Mouse (Mus musculus) left cerebral cortex, postnatal 25 days (tissue): ENCODE measurements around the gene Acot6. TPM values are rescaled to one million over a fixed set of nuclear protein-coding genes. Genes with fewer than 3 reads are reported as not detected.

Experiments
- DNase-seq, 2 experiments: peaks; one replicate each; pipeline ENCODE4 v3.0.0; 2022; ENCODE audit warnings: low spot score in 2 of 2, mixed read lengths in 1 of 2
- intact Hi-C: fragments of 180-260 bp; cut with DNase I; formaldehyde crosslinking; loops from one replicate; pipeline ENCODE4 v1.15.1; 2025
- total RNA-seq, 2 experiments: library from RNA; stranded (reverse); gene quantifications; 2 replicates each; pipeline ENCODE4 v1.2.3; 2021

Gene Acot6
- total RNA-seq, 2 experiments from 2014 or later = 3.7 to 3.9 TPM

DNA sequence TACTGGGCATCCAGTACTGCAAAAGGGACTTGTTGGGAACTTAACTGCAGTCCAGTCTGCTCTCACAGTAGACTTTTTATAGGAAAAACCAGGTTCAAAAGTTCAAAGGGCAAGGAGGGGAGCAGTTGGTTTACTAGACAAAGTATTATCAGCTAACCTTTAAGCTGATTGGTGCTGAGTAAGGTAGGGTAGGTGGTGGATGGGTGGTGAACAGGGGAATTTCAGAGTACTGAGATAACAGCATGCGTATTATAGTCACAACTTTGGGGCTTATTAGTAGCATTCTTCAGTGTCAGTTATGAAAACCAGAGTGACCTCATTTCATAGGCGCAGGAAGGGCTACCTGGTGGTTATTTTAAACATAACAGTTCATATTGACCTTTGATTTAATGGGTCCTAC lies 849 bp upstream of the Acot6 start:
- DNase-seq = no peak
- intact Hi-C loops = no loop called here

DNA sequence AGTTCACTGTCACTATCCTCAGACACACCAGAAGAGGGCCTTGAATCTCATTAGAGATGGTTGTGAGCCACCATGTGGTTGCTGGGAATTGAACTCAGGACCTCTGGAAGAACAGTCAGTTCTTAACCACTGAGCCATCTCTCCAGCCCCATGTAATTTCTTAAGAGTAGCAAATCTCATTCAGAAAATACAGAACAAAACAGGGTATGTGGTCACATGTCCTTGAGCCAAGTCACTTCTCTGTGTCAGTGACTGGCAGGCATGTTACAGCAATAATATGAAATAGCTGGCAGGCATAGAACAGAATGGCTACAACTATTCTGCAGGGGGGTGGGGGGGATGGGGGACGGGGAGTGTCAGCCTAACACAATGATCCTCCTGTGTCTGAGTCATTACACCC lies 383 bp upstream of the Acot6 start:
- no peak for DNase-seq
- intact Hi-C loops = no loop called here

DNA sequence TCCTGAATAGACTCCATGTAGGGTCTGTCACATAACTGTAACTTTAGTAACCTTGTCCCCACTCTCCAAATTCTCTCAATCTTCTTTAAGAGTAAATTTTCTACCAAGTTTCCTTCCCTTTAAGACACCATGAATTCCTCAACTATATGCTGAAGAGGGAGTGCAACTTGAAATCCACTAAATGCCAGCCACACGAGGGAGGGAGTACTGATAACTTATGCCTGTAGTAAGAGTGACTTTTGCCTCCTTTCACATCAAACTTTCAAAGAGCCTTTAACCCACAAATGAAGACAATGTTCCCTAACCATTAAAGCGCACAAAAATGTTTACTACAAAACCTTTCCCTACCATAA lies 1.0 kb downstream of the Acot6 start:
- DNase-seq = no peak
- intact Hi-C loops = no loop called here

DNA sequence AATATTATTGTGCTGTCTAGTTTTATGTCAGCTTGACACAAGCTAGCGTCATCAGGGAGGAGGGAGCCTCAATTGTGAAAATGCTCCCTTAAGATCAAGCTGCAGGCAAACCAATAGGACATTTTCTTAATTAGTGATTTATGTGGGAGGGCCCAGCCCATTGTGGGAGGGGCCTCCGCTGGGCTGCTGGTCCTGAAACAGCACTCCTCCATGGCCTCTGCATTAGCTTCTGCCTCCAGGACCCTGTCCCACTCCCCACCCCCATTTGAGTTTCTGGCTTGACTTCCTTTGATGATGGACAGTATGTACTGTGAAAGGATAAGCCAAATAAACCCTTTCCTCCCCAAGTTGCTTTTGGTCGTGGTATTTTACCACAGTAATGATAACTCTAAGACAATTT lies 6.6 kb downstream of the Acot6 start:
- intact Hi-C loops = no loop called here
- DNase-seq = no peak

DNA sequence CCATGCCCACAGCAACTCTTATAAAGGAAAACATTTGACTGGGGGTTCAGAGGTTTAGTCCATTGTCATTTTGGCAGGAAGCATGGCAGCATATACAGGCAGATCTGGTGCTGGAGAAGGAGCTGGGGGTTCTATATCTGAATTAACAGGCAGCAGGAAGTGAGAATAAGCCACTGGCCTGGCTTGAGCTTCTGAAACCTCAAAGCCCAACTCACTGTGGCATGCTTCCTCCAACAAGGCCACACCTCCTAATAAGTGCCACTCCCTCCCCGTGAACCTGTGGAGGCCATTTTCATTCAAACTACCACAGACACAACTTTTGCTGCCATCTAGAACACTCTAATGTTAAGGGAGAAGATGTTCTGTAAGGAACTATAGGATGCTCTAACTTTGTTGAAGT lies 7.2 kb downstream of the Acot6 start:
- intact Hi-C loops = no loop called here

DNA sequence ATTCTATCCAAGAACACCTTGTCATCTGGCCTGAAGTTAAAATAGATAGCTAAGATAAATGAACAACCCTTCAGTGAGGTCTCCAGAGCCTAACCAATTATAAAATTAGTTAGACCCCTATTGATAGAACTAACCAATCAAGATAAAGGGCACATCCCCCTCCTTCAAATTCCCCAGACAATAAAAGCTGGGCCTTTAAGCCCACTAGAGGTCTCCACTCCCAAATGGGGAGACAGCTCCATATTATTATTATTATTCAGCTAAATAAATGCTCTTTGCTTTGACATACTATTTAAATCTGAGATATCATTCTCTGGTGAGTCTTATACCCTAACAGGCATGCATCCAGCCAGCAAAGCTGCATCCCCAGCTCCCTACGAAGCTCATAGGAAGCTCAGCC lies 9.5 kb downstream of the Acot6 start:
- intact Hi-C loops = no loop called here
- DNase-seq = no peak

More for the DNA sequence above, 7.2 kb downstream of the Acot6 start:
- DNase-seq = no peak

DNA sequence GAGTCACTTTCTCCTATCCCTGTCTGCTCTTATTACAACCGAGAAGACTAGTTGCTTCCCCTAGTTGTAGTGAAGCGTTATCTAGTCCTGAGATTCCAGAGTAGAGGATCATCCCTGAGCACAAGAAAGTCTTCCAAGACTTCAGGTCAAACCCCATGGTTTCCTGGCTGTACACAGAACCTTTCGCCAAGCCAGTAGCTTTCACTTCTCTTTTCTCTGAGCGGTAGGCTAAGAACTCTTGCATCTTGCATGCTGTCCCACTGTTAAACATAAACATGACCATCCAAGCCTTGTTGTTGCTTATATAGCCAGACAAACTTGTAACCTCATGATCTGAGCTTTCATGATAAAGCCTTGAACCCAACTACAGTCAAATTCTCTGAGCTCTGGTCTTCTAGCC lies 10.4 kb downstream of the Acot6 start:
- intact Hi-C loops = no loop called here
- DNase-seq = no peak

DNA sequence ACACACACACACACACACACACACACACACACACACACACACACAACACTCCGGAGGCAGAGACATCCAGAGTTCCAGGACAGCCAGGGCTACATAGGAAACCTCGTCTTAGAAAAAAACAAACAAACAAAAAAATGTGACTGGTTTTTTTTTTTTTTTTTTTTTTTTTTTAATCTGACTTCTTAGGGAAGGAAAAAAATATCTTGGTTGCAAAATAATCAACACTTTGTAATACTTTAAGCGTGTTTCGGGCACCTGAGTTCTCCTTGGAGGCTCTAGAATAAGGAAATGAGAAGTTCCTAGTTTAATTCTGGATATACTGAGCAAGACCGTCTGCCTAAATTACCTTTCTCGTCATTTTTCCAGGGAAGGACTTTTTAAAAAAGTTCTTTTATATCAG lies 13.2 kb downstream of the Acot6 start:
- DNase-seq = no peak
- intact Hi-C loops = no loop called here

DNA sequence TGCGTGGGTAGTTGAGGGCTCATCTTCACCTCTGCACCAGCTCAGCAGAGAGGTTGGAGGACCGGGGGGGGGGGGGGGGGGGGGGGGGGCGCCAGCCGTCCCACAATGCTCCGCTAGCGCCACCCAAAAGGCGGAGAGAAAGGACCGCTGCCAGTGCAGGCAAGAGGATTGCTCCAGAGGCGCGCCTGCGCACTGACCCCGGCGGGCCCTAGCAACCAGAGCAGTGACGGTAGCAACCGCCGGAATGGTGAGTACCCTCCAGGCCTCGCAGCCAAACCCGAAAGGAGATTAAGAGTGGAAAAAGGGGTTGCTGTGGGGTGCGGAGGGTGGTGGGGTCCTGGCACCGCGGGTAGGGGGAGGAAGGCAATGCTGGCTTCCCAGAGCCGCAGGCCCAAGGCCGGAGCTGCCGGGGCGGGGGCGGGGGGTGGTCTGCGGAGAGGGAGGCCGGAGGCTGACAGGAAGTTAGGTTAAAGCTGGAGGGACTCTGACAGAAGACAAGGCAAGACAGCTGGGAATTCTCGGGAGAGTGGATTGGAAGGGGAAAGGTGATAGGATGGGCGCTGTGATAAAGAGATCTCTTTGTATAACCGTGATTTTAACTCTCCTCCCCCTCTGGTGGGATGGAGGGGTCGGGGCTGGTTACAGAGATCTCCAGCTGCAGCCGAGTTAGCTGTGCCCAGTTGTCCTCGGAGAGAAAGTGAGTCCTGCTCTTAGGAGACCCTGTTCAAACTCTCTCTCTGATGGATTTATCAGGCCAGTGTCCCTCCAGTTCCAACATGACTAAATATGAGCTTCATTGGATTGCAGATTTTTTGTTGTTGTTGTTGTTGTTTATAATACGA lies 13.9 kb downstream of the Acot6 start, which contains the start of gene Dnal1:
TSS of gene Dnal1 (plus strand) at position 214 of the 842 bp plus-strand sequence.
- DNase-seq = peak; percentile 86 to 90
- intact Hi-C loops = no loop called here

DNA sequence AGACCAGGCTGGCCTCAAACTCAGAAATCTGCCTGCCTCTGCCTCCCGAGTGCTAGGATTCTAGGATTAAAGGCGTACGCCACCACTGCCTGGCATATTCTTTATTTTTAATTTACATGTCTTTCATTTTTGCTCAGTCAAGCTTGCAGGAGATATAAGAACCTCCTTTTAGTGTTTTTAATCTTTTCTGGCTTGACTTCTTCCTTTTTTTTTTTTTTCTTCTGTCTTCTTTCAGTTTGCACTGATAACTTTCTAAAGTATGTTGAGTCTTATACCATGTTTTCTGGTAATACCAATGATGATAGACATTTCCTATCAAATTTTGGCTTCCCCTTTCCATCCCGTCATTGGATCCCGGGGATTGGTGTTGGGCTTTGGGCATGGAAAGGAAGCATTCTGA lies 19.1 kb downstream of the Acot6 start:
- intact Hi-C loops = no loop called here
- no peak for DNase-seq

DNA sequence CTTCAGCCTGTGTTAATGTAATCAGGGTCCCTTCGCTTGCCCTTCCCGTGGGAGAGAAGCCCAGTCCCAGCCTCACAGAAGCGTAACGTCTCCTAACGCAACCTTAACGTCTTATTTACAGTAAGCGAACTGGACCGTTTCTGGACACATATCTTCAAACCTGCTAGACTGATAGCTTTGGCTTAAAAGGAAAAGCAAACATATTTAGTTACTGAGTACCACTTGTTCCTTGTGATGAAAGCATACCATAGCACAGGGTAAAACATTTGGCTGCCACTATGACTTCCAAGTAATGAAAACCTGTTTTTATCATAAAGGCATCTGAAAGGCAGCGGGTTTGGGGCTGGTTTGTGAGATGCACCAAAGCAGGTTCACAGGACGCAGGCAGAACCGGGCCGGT lies 25.4 kb downstream of the Acot6 start:
- intact Hi-C loops = no loop called here
- DNase-seq = no peak

DNA sequence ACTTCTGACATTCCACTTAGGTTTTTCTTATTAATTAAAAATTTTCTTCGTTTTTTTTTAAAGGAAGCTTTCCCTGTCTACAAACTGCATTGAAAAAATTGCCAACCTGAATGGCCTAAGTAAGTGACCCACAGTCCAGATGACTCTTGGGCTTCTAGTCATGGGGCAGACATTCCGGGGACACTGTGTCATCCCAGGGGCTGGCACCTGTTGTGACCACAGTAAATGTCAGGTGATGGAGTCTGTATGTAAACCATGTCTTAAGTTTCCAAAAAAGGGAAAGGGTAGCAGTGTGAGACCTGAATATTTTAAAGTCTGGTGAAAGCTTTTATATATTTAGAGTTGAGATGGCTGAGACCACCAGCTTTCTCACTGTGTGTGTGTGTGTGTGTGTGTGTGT lies 26.4 kb downstream of the Acot6 start:
- no peak for DNase-seq
- intact Hi-C loops = no loop called here

DNA sequence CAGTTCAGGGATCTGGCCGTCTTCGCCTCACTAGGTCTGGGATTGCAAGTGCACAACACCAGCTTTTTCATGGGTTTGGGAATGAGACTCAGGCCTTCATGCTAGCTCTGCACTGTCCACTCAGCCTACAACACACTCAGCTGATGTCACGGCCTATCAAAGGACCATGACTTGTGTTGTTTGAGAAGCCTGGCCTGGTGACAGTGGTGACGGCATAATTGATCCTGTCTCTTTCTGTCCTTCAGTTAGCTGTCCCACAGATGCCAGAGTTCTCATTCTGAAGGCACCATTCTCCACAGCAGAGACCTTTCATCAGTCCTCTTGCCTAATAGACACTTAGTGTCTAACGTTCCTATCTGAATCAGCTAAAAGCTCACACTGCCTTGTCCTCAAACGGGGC lies 28.1 kb downstream of the Acot6 start:
- intact Hi-C loops = no loop called here

DNA sequence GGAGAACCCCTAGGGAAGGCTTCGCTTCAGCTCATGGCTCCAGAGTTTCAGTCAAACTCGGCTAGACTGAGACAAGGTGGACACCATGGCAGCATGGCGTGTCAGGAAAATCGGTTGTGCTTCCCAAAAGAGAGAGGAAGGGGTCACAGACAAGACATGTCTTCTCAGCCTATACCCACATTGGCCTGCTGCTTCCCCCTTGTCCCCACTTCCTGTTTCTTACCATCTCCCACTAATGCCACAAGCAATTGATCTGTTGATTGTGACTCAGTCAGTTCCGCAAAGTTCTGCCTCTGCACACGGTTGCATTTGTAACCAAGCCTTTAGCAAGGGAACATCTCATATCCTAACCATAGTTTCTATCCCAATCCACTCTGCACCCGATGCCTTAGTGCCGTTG lies 29.5 kb downstream of the Acot6 start:
- intact Hi-C loops = no loop called here
- DNase-seq = no peak

More for the DNA sequence above, 28.1 kb downstream of the Acot6 start:
- no peak for DNase-seq

DNA sequence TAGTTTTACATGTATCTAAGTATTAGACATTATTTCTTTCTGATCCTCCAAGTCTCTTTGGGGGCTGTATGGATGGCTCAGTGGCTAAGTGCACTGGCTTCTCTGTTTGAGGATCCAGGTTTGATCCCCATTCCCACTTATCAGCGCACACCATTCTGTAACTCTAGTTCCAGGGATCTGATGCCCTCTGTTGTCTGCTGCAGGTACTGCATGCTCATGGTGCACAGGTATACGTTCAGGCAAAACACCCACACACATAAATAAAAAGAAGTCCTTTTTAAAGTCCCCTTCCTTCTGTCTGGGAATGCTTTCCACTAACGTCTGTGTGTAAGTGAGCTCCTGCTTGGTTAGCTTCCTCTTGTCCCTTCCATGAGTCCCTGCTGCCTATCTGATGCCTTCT lies 31.8 kb downstream of the Acot6 start:
- no peak for DNase-seq
- intact Hi-C loops = no loop called here

DNA sequence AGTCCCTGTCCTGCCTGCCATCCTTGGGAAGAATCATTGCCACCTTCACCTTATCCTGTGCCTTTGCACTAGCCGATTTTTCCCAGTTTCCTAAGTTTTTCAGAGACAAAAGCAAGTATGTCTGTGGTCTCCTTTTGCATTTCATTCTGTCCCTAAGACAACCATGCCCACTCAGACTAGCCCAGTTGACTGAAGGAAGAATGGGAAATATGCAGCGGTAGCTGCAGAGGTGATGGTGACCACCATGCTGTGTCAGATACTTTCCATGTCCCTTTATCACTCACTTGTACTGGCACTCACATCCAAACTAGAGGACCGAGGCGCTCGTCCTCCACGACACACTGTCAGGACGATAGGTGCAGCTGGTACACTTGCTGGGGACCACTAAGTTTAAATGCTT lies 36.7 kb downstream of the Acot6 start:
- no peak for DNase-seq
- intact Hi-C loops = no loop called here

DNA sequence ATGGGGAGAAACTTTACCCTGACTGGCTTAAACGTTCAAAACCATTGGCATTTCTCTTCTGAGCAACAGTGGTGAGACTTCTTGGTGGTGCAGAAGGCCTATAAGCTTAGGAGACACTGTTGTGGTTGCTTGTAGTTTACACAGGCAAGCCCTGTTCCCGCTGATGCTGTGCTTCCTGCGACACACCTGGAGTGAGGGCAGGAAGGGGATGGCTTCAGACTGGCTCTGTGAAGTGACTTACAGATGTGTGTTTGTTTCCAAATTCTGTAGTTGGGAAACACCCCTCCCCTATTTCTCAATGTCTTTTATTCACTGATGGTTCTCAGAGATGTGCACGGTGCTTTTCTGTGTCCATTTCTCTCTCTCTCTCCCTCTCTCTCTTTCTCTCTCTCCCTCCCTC lies 39.7 kb downstream of the Acot6 start:
- DNase-seq = no peak

DNA sequence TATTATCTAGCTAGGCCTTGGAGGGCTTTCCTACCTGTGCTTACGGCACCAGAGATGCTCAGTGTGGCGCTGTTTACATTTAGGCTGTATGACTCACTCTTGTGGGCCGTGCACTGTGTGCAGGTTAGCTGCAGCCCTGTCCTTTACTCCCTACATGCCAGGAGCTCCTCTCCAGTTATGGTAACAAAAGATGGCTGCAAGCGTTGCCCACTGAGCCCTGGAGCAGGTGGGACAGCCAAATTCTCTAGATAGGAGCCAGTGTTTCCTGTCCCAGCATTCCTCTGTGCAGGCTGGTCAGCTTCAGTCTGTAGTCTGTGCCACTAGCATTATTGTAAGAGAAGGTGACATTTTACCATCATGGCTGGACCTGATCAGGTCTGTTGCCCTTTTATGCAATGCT lies 40.8 kb downstream of the Acot6 start:
- DNase-seq = no peak
- intact Hi-C loops = no loop called here

More for the DNA sequence above, 39.7 kb downstream of the Acot6 start:
- intact Hi-C loops = no loop called here

DNA sequence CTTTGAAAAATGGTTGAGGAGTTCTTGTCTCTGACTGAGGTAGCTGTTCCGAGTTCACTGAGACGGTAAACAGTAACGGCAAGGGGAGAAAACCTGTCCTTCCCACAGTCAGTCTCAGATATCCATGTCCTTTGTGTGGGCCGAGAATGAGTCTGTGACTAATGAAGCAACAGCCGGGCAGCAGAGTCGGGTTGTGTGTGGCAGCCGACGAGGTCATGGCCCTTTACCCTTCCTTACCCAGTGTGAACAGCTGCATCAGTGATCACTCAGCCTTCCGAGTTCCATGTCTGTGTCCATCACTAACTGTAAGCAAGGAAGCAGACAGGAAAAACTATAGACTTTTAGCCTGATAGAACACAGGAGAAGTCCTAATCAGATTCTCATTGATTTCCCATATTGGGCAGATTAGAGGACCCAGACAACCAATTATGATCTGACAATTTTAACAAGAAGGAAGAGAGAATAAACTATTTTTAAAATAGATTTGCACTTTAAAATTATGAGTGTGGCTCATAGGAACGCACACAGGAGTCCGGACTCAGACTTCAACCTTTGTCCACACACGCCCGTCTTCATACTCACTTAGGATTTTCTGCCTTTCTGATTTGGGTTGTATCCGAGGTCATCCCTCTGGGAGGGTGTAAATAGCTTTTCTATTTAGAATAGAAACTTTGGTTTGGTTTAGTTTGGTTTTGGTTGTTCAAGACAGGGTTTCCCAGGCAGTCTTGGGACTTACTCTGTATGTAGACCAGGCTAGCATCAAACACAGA lies 42.0 kb downstream of the Acot6 start:
- intact Hi-C loops = no loop called here

DNA sequence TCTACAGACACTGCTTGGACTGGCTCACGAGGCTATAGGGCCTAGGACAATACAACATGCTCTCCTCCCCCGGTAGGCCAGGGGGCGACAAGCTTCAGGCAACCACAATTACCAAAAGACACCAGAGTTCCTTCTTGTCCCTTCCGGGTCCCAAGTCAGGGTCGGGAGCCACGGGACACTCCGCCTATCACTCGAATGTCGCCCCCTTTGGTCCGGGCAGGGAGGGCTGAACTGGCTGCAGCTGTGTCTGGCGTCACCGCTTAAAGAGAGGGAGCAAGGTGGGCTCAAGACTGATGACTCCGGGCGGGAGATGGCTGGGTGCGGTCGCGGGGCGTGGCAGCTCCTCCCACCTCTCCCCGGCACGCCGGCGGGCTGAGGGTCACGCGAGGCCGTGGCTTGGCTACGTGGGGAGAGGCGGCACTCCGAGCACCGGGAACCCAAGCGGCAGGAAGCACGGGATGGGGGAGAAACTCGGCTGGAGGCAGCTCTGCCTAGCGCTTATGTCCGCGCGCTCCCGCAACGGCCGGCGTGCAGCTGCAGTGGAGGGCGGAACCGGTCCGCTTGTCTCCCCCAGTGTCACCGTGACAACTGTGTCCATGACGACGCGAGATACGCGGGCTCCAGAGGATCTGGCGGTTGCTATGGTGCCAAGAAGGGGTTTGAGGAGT lies 47.6 kb downstream of the Acot6 start, which contains the start of gene Pnma1:
TSS of gene Pnma1 (minus strand) at position 536 of the 668 bp plus-strand sequence.
- intact Hi-C loops = no loop called here
- peak; percentile 84 to 91 for DNase-seq

More for the DNA sequence above, 42.0 kb downstream of the Acot6 start:
- no peak for DNase-seq
